Mouse (Mus musculus): Measurements from ENCODE around the gene 4931422A03Rik.

The 4931422A03Rik gene

GRCm38 (mm10) chr2:103935691-103936435 lies 92.3 kb downstream of the 4931422A03Rik start:
- no peak for DNase-seq (ENCODE audit: low spot score)

DNA sequence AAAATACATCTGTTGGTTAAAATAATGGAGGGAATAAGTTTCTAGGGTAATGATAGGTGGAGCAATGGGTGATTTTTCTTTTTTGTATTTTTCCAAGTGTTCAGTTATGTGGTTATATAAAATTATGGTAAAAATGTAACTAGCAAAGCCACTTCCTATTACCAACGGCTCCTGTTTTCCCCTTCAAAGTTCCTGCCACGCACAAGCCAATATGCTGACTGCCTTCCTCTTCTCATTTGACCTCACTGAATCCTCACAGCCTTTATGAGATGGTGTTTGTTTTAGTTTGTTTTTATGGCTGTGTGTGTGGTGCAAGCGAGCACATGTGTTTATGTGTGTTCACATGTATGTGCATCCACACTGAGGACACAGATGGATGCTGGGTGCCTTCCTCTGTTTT lies 93.5 kb downstream of the 4931422A03Rik start:
- no peak for DNase-seq (ENCODE audit: low spot score)

DNA sequence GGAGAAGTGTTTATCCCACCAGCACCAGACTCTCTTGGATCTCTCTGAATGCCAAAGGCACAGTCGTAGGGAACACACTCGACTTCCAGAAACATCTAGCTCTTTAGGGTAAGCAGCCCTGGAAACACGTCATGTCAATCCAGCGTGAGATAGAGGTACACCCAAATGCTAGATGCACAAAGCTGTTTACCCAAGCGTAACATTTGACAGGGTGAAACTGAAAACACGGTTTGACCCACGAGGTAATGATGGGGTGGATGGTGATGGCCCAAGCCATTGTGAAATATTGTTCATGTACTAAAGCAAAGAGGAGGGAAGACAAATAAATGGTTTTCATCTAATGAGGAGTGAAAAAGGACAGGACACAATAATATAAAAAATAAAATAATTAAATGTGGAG lies 93.9 kb downstream of the 4931422A03Rik start:
- no peak for DNase-seq (ENCODE audit: low spot score)

DNA sequence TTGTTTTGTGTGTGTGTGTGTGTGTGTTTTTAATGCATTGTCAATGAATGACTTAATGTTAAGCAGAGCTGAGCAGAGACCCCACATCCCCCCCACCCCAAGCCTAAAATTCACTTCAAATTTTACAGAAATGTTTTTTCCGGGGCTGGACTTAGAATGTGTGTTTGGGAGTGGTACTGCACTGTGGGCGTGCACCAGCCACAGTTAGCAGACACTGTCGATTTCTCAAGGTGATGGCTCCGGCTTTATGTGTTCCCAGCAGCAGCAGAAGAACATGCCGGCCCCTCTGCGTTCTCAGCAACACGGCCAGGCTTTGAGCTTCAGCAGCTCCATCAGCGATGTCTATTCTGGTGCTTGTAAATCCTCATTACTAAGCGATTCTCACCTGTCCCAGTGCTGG lies 95.7 kb downstream of the 4931422A03Rik start:
- DNase-seq (ENCODE audit: low spot score), result no peak

- DNase-seq (ENCODE audit: low spot score), result no peak
Measured at GRCm38 (mm10) chr2:103932025-103932424, 96.1 kb downstream of the 4931422A03Rik start.

DNA sequence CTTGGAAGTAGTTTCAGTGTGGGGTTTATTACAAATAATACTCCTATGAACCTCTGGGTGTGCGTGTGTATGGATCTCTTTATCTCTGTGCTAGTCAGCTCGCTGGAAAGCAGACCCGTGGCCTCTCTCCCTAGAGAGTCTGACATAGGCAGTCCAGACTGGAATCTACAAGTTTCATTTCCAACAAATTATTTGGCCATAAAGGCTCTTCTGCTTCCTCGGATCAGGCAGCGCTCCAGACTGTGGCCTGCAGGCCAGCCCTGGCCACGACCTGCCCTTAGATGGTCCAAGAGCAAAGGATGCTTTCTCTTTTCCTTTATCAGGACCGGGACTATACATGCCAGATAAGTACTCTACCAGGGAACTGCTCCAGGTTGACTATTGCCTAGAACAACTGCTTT lies 96.7 kb downstream of the 4931422A03Rik start:
- no peak for DNase-seq (ENCODE audit: low spot score)

DNA sequence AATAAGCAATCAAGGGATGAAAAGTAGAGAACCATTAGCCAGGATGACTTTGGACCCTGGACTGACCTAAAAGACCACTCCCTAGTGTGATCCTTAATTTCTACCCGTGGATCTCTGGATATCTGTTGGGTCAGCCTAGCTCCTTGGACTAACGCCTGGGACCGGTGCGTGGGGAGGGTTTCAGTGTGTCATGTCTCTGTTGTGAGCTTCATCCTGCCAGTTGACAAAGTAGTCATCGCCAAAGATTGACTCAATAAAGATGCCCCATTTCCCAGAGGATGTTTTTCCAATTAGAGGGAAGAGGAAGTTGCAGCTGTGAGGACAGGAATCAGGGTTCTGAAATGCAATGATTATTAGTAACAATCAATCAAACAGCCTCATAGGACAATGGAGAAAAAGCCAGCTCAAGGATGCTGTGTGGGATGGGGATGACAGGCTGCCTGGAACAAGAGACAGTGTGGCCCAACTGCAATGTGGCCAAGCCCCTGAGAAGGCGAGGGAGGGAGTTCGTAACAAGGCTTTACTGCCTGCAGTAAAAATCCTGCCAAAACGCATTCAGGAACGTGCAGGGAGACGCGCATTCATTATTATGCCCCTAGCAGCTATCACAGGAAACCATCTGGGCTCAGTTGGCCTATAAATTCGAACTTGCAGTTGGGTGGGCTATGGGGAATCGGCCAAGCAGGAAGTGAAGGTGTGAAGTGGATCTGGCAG lies 97.7 kb downstream of the 4931422A03Rik start:
- no peak for DNase-seq (ENCODE audit: low spot score)

DNA sequence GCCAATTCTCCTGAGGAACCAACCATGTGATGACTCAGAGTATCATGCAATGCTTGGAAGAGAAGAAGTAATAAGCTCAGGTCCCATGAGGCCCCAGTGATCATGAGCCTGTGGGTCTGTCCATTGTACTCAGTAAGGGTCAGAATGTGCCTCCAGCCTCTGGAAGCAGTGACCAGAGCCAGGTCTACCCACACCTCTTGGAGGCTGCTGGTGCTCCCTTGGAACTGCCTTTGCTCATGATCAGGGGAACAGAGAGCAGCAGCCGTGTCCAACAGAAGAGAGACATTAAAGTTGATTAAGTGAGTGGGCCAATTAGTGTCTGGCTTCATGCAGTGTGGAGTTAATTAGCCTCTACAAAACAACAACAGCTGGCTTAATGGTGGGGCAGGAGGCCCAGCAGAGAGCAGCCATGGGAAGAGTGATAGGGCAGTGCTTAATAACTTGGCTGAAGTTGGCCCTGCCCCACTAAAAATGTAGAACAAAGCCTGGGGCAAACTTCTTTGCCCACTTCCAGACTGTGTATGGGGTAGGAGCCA lies 100.5 kb downstream of the 4931422A03Rik start:
- DNase-seq (ENCODE audit: low spot score), result no peak

DNA sequence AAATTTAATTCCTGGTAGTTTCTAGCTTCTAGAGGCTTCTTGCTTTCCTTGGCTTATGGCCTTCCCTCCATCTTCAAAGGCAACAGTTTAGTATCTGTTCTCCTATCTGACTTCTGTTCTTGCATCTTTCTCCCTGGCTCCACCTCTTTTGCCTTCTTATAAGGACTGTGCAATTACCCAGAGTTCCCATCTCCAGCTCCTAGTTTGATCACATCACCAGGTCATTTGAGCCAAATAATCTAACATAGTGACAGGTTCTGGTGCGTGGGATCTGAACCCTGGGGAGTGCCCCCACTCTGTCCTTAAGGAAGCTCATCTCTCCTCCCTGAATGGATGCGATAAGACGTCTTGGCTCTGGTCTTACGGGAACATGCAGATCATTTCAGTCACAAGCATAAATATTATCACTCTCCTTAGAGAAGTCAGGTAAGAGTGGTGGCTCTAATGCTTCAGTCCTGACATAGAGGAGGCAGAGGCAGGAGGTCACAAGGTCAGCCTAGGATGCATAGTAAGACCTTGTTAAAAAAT lies 101.5 kb downstream of the 4931422A03Rik start:
- DNase-seq (ENCODE audit: low spot score), result no peak

- DNase-seq (ENCODE audit: low spot score), result no peak
Measured at GRCm38 (mm10) chr2:103919488-103919887, 108.7 kb downstream of the 4931422A03Rik start.

- no peak for DNase-seq (ENCODE audit: low spot score)
Measured at GRCm38 (mm10) chr2:103918375-103918774, 109.8 kb downstream of the 4931422A03Rik start.

DNA sequence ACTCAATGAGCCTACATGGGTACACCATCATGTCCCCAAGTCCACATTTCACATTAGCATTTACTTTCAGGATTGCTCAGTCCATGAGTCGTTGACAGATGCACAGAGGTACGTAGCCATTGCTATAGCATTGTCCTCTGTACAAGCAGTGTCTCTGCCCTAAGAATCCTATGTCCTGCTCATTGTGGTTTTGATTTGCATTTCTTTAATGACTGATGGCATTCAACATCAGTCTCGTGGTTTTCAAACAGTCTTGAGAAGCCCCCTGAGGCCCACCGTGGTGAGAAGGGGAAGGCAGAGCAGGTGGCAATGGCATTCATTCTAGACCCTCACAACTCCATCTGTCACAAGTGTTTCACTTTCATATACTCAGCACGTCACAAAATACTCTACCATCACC lies 110.8 kb downstream of the 4931422A03Rik start:
- no peak for DNase-seq (ENCODE audit: low spot score)

All from layer of hippocampus, adult 9-10 months (tissue).